Comparison of ENCODE assay signal across 8 mouse cellular contexts in genomic region chr4:145129956-145130548, GRCm38 (mm10).
A peak's percentile ranks its signal among the peaks of the same experiment; 100 is the strongest.
DNase-seq lines count a peak whose midpoint lies in the region; ATAC-seq and TF ChIP-seq lines count a peak whose summit lies in the region.

No protein-coding gene starts in this region.

- DNase-seq in heart, adult 2 months = peak; percentile 58 to 64
- DNase-seq in cerebellum, postnatal 36 days = peak; percentile 70 to 72
- peak; percentile 55 to 66 for DNase-seq in heart, postnatal 14 days
- DNase-seq in left cerebral cortex, postnatal 14 days (ENCODE audit: low spot score in 2 of 2) = peak; percentile 50 to 69
- DNase-seq in right cerebral cortex, postnatal 25 days = peak; percentile 36
- DNase-seq in hindbrain, embryonic 10.5 days (ENCODE audit: low spot score) = no peak

- H3K9ac ChIP-seq in heart, adult 2 months (ENCODE audit: low read depth, low read length) = no peak overlapping the region
- H3K9ac ChIP-seq in heart, embryonic 11.5 days (ENCODE audit: low read depth, low read length) = no peak overlapping the region
- no peak overlapping the region for H3K9ac ChIP-seq in forebrain, embryonic 13.5 days

- H3K4me2 ChIP-seq in heart, embryonic 11.5 days = no peak overlapping the region
- no peak overlapping the region for H3K4me2 ChIP-seq in forebrain, embryonic 13.5 days

- H3K9me3 ChIP-seq in heart, embryonic 11.5 days (replicated peaks; ENCODE audit: control insufficient read depth, low read length) = no peaks in the 10 kb centered on the region
- no peaks in the 10 kb centered on the region for H3K9me3 ChIP-seq in forebrain, embryonic 13.5 days (replicated peaks)
- no peaks in the 10 kb centered on the region for H3K9me3 ChIP-seq in hindbrain, embryonic 10.5 days

- intact Hi-C loops in heart, adult 2 months (cut with DNase I) = loop anchor here (5.0 kb wide), 1 partner anchor 363 kb away; no protein-coding TSS in a partner anchor
- intact Hi-C loops in heart, postnatal 14 days (cut with DNase I) = loop anchor here (5.0 to 10.0 kb wide), 2 partner anchors 238 to 365 kb away; partner anchors contain the start of gene Dhrs3
- intact Hi-C loops in left cerebral cortex, postnatal 14 days (cut with DNase I) = loop anchor here (10.0 kb wide), 1 partner anchor 365 kb away; no protein-coding TSS in a partner anchor

- H3K27me3 ChIP-seq in heart, adult 2 months (ENCODE audit: control insufficient read depth, insufficient read depth, low read length) = no peaks in the 10 kb centered on the region
- H3K27me3 ChIP-seq in heart, embryonic 11.5 days (ENCODE audit: control insufficient read depth, insufficient read depth, low read length) = no peaks in the 10 kb centered on the region
- H3K27me3 ChIP-seq in forebrain, embryonic 13.5 days = no peaks in the 10 kb centered on the region
- no peaks in the 10 kb centered on the region for H3K27me3 ChIP-seq in hindbrain, embryonic 10.5 days (ENCODE audit: insufficient read depth, poor library complexity, severe bottlenecking)

- no peaks in the 10 kb centered on the region for H3K79me2 ChIP-seq in heart, adult 2 months (replicated peaks; ENCODE audit: control insufficient read depth, insufficient read depth, low read length)

- no peak for TF ChIP-seq CTCF in heart, adult 2 months (IDR thresholded peaks at IDR 0.05)

- no peak for TF ChIP-seq POLR2A in heart, adult 2 months (IDR thresholded peaks at IDR 0.05; ENCODE audit: insufficient read depth, low read depth, low read length)

- ATAC-seq in heart, embryonic 11.5 days (replicated peaks; ENCODE audit: insufficient number of reproducible peaks, low FRiP score, low TSS enrichment) = no peak
- ATAC-seq in forebrain, embryonic 13.5 days = no peak

- H3K4me3 ChIP-seq in heart, adult 2 months = no peak overlapping the region
- no peak overlapping the region for H3K4me3 ChIP-seq in heart, embryonic 11.5 days (ENCODE audit: low read depth, low read length)
- H3K4me3 ChIP-seq in forebrain, embryonic 13.5 days = no peak overlapping the region
- H3K4me3 ChIP-seq in hindbrain, embryonic 10.5 days = no peak overlapping the region

- TF ChIP-seq EP300 in heart, adult 2 months (IDR thresholded peaks at IDR 0.05; ENCODE audit: insufficient read depth, low read depth, low read length) = no peak

- peaks cover 21% of the 10 kb centered on the region for H3K36me3 ChIP-seq in heart, adult 2 months (ENCODE audit: control insufficient read depth, insufficient read depth, low read length)
- H3K36me3 ChIP-seq in heart, embryonic 11.5 days (ENCODE audit: control insufficient read depth, insufficient read depth, low read length) = peaks cover 25% of the 10 kb centered on the region
- peaks cover 78% of the 10 kb centered on the region for H3K36me3 ChIP-seq in forebrain, embryonic 13.5 days (ENCODE audit: poor library complexity, severe bottlenecking)
- peaks cover 87% of the 10 kb centered on the region for H3K36me3 ChIP-seq in hindbrain, embryonic 10.5 days

- H3K4me1 ChIP-seq in heart, adult 2 months (ENCODE audit: control insufficient read depth, insufficient read depth, low read length) = peaks cover 2% of the 10 kb centered on the region
- no peaks in the 10 kb centered on the region for H3K4me1 ChIP-seq in heart, embryonic 11.5 days (ENCODE audit: control insufficient read depth, insufficient read depth, low read length)
- H3K4me1 ChIP-seq in forebrain, embryonic 13.5 days = no peaks in the 10 kb centered on the region
- H3K4me1 ChIP-seq in hindbrain, embryonic 10.5 days (replicated peaks) = no peaks in the 10 kb centered on the region

- peak overlapping the region; percentile 33; the same call in 1 of the 2 replicates for H3K27ac ChIP-seq in heart, adult 2 months
- H3K27ac ChIP-seq in heart, embryonic 11.5 days (ENCODE audit: low read depth, low read length) = no peak overlapping the region
- no peak overlapping the region for H3K27ac ChIP-seq in forebrain, embryonic 13.5 days
- H3K27ac ChIP-seq in hindbrain, embryonic 10.5 days = no peak overlapping the region
